In genomic region chr17:29890451-29891110, GRCm38 (mm10) we compare ENCODE assay signal across 19 mouse cellular contexts.
DNase-seq lines count a peak whose midpoint lies in the region; ATAC-seq and TF ChIP-seq lines count a peak whose summit lies in the region.
"Had no signal": no experiment of that assay in that cellular context is flagged by ENCODE, and none has a peak within 500 bp of the region (broad histone marks: within the 10 kb centered on the region; RNA-seq: fewer than 3 reads in every experiment).

No protein-coding gene starts in this region.

- no peaks in the 10 kb centered on the region for H3K36me3 ChIP-seq in hindbrain, postnatal 0 days (ENCODE audit: insufficient read depth, low read length)
- H3K36me3 ChIP-seq in hindbrain, embryonic 11.5 days (ENCODE audit: control insufficient read depth, insufficient read depth, low read length), result no peaks in the 10 kb centered on the region
- H3K36me3 ChIP-seq in neural tube, embryonic 15.5 days, result no peaks in the 10 kb centered on the region
- no peaks in the 10 kb centered on the region for H3K36me3 ChIP-seq in stomach, embryonic 16.5 days (ENCODE audit: control insufficient read depth, insufficient read depth, low read length)
- H3K36me3 ChIP-seq: heart, embryonic 10.5 days; limb, embryonic 10.5 days; midbrain, embryonic 12.5 days had no signal

- TF ChIP-seq POLR2A in brain, embryonic 14.5 days (IDR thresholded peaks at IDR 0.05; ENCODE audit: borderline replicate concordance, extremely low read depth, insufficient read depth, insufficient read length, poor library complexity, severe bottlenecking), result no peak

- H3K4me3 ChIP-seq in hindbrain, postnatal 0 days (ENCODE audit: low read length), result no peak overlapping the region
- no peak overlapping the region for H3K4me3 ChIP-seq in hindbrain, embryonic 11.5 days (ENCODE audit: low read depth, low read length)
- no peak overlapping the region for H3K4me3 ChIP-seq in neural tube, embryonic 15.5 days (replicated peaks)
- no peak overlapping the region for H3K4me3 ChIP-seq in stomach, embryonic 16.5 days (replicated peaks; ENCODE audit: low read length)
- H3K4me3 ChIP-seq: myocyte had no signal

- 54% methylated on average over 7 of the region's 7 CpGs for WGBS in hindbrain, postnatal 0 days
- WGBS in hindbrain, embryonic 11.5 days, result 68% methylated on average over 7 of the region's 7 CpGs
- WGBS in neural tube, embryonic 15.5 days, result 71% methylated on average over 7 of the region's 7 CpGs
- 51% methylated on average over 7 of the region's 7 CpGs for WGBS in stomach, embryonic 16.5 days

- ATAC-seq in hindbrain, postnatal 0 days, result no peak
- ATAC-seq in hindbrain, embryonic 11.5 days (ENCODE audit: low FRiP score), result no peak
- ATAC-seq in neural tube, embryonic 15.5 days (ENCODE audit: low FRiP score), result no peak
- ATAC-seq in stomach, embryonic 16.5 days (ENCODE audit: insufficient read depth, low FRiP score), result no peak
- ATAC-seq: inflammation-experienced regulatory T-cells, adult 6 months; lung, postnatal 0 days had no signal

- H3K9me3 ChIP-seq in hindbrain, postnatal 0 days (ENCODE audit: low read length), result no peaks in the 10 kb centered on the region
- H3K9me3 ChIP-seq in hindbrain, embryonic 11.5 days (ENCODE audit: control insufficient read depth, low read length), result no peaks in the 10 kb centered on the region
- no peaks in the 10 kb centered on the region for H3K9me3 ChIP-seq in neural tube, embryonic 15.5 days (replicated peaks)
- no peaks in the 10 kb centered on the region for H3K9me3 ChIP-seq in stomach, embryonic 16.5 days (replicated peaks; ENCODE audit: control insufficient read depth, low read length)
- H3K9me3 ChIP-seq: heart, embryonic 10.5 days; limb, embryonic 10.5 days; midbrain, embryonic 12.5 days had no signal

- peak overlapping the region; percentile 6; the same call in 1 of the 2 replicates for H3K27ac ChIP-seq in hindbrain, postnatal 0 days
- H3K27ac ChIP-seq in hindbrain, embryonic 11.5 days (ENCODE audit: low read depth, low read length), result no peak overlapping the region
- H3K27ac ChIP-seq in neural tube, embryonic 15.5 days (replicated peaks), result no peak overlapping the region
- H3K27ac ChIP-seq in stomach, embryonic 16.5 days (ENCODE audit: low read length), result peak overlapping the region; percentile 54
- H3K27ac ChIP-seq: heart, embryonic 10.5 days; limb, embryonic 10.5 days had no signal

- no peak overlapping the region for H3K4me2 ChIP-seq in hindbrain, postnatal 0 days (ENCODE audit: low read depth, low read length)
- H3K4me2 ChIP-seq in hindbrain, embryonic 11.5 days (replicated peaks; ENCODE audit: low read depth, low read length), result no peak overlapping the region
- peak overlapping the region; percentile 97 for H3K4me2 ChIP-seq in neural tube, embryonic 15.5 days
- no peak overlapping the region for H3K4me2 ChIP-seq in stomach, embryonic 16.5 days (ENCODE audit: low read depth, low read length)

- H3K9ac ChIP-seq in hindbrain, postnatal 0 days (replicated peaks; ENCODE audit: low read length), result no peak overlapping the region
- no peak overlapping the region for H3K9ac ChIP-seq in hindbrain, embryonic 11.5 days (ENCODE audit: low read depth, low read length)
- H3K9ac ChIP-seq in neural tube, embryonic 15.5 days (replicated peaks), result no peak overlapping the region
- no peak overlapping the region for H3K9ac ChIP-seq in stomach, embryonic 16.5 days (ENCODE audit: low read length)
- H3K9ac ChIP-seq: liver, postnatal 0 days had no signal

- no peak for TF ChIP-seq CTCF in hindbrain, postnatal 0 days (IDR thresholded peaks at IDR 0.05; ENCODE audit: low read depth)
- TF ChIP-seq CTCF in brain, embryonic 14.5 days (IDR thresholded peaks at IDR 0.05; ENCODE audit: borderline replicate concordance, extremely low read depth, insufficient read depth, insufficient read length), result no peak

- DNase-seq in hindbrain, postnatal 0 days (ENCODE audit: low spot score), result no peak
- DNase-seq in hindbrain, embryonic 11.5 days (ENCODE audit: low spot score), result no peak
- DNase-seq in neural tube, embryonic 10.5 days (ENCODE audit: extremely low spot score, low spot score), result no peak
- peak; percentile 65 for DNase-seq in brain, embryonic 14.5 days (ENCODE audit: low read depth)
- no peak for DNase-seq in yolk sac, embryonic 10.5 days (ENCODE audit: low spot score)
- DNase-seq: adrenal gland, postnatal 14 days; heart, postnatal 4 days; kidney, adult 2 months; kidney, postnatal 10 days; liver, postnatal 0 days; thymus, postnatal 25 days had no signal

- H3K4me1 ChIP-seq in hindbrain, postnatal 0 days (ENCODE audit: insufficient read depth, low read length), result peaks cover 19% of the 10 kb centered on the region
- H3K4me1 ChIP-seq in hindbrain, embryonic 11.5 days (replicated peaks; ENCODE audit: control insufficient read depth, insufficient read depth, low read length), result peaks cover 17% of the 10 kb centered on the region
- peaks cover 53% of the 10 kb centered on the region for H3K4me1 ChIP-seq in neural tube, embryonic 15.5 days
- H3K4me1 ChIP-seq in stomach, embryonic 16.5 days (ENCODE audit: control insufficient read depth, insufficient read depth, low read length), result peaks cover 41% of the 10 kb centered on the region

- no peaks in the 10 kb centered on the region for H3K27me3 ChIP-seq in hindbrain, postnatal 0 days (ENCODE audit: insufficient read depth, low read length)
- H3K27me3 ChIP-seq in hindbrain, embryonic 11.5 days (ENCODE audit: control insufficient read depth, insufficient read depth, low read length), result peaks cover 29% of the 10 kb centered on the region
- H3K27me3 ChIP-seq in neural tube, embryonic 15.5 days (replicated peaks), result peaks cover 18% of the 10 kb centered on the region
- peaks cover 21% of the 10 kb centered on the region for H3K27me3 ChIP-seq in stomach, embryonic 16.5 days (ENCODE audit: control insufficient read depth, insufficient read depth, low read length)

Comparison
In these comparisons a context has a peak if more than half of its experiments do, and no peak if none do; other contexts are left out.
1. H3K27ac ChIP-seq: peak in hindbrain, postnatal 0 days (single experiment) and stomach, embryonic 16.5 days (single experiment); none in hindbrain, embryonic 11.5 days (single experiment) and neural tube, embryonic 15.5 days (single experiment).